Mouse (Mus musculus): ENCODE data around the gene Tmc3. TPM values are rescaled to one million over a fixed set of nuclear protein-coding genes. Genes with fewer than 3 reads are reported as not detected.

The Tmc3 gene
- polyA plus RNA-seq, 1 experiment from 2014 or later: 0.17 TPM

- no peak for ATAC-seq (ENCODE audit: low read depth)
These were observed 70.4 kb downstream of the Tmc3 start for GRCm38 (mm10) chr7:83654938-83655630.

GRCm38 (mm10) chr7:83658716-83659115 is 74.0 kb downstream of the Tmc3 start:
- 44% methylated on average over 1 of the region's 1 CpGs for WGBS
- H3K4me2 ChIP-seq (ENCODE audit: low read depth, low read length): no peak overlapping the region
- no peak overlapping the region for H3K27ac ChIP-seq (ENCODE audit: low read depth, low read length)
- no peak overlapping the region for H3K9ac ChIP-seq (replicated peaks; ENCODE audit: low read depth, low read length)
- H3K4me1 ChIP-seq (ENCODE audit: control insufficient read depth, insufficient read depth, low read length): no peaks in the 10 kb centered on the region
- ATAC-seq (ENCODE audit: low read depth): no peak
- H3K9me3 ChIP-seq (ENCODE audit: control insufficient read depth, low read length): no peaks in the 10 kb centered on the region
- H3K27me3 ChIP-seq (ENCODE audit: control insufficient read depth, insufficient read depth, low read length): no peaks in the 10 kb centered on the region
- H3K36me3 ChIP-seq (ENCODE audit: control insufficient read depth, insufficient read depth, low read length): no peaks in the 10 kb centered on the region
- no peak overlapping the region for H3K4me3 ChIP-seq (ENCODE audit: low read depth, low read length)

More at GRCm38 (mm10) chr7:83654938-83655630, 70.4 kb downstream of the Tmc3 start:
- H3K27ac ChIP-seq (ENCODE audit: low read depth, low read length): no peak overlapping the region
- no peaks in the 10 kb centered on the region for H3K9me3 ChIP-seq (ENCODE audit: control insufficient read depth, low read length)
- H3K36me3 ChIP-seq (ENCODE audit: control insufficient read depth, insufficient read depth, low read length): no peaks in the 10 kb centered on the region
- no peak overlapping the region for H3K9ac ChIP-seq (replicated peaks; ENCODE audit: low read depth, low read length)
- H3K4me1 ChIP-seq (ENCODE audit: control insufficient read depth, insufficient read depth, low read length): no peaks in the 10 kb centered on the region
- H3K27me3 ChIP-seq (ENCODE audit: control insufficient read depth, insufficient read depth, low read length): no peaks in the 10 kb centered on the region
- H3K4me2 ChIP-seq (ENCODE audit: low read depth, low read length): no peak overlapping the region
- 79% methylated on average over 5 of the region's 5 CpGs for WGBS
- H3K4me3 ChIP-seq (ENCODE audit: low read depth, low read length): no peak overlapping the region

GRCm38 (mm10) chr7:83659159-83660065 is 74.7 kb downstream of the Tmc3 start:
- no peak for ATAC-seq (ENCODE audit: low read depth)
- no peak overlapping the region for H3K4me3 ChIP-seq (ENCODE audit: low read depth, low read length)
- no peak overlapping the region for H3K4me2 ChIP-seq (ENCODE audit: low read depth, low read length)
- no peaks in the 10 kb centered on the region for H3K9me3 ChIP-seq (ENCODE audit: control insufficient read depth, low read length)
- H3K9ac ChIP-seq (replicated peaks; ENCODE audit: low read depth, low read length): no peak overlapping the region
- no peaks in the 10 kb centered on the region for H3K4me1 ChIP-seq (ENCODE audit: control insufficient read depth, insufficient read depth, low read length)
- 91% methylated on average over 9 of the region's 9 CpGs for WGBS
- H3K27me3 ChIP-seq (ENCODE audit: control insufficient read depth, insufficient read depth, low read length): no peaks in the 10 kb centered on the region
- no peak overlapping the region for H3K27ac ChIP-seq (ENCODE audit: low read depth, low read length)
- H3K36me3 ChIP-seq (ENCODE audit: control insufficient read depth, insufficient read depth, low read length): no peaks in the 10 kb centered on the region

GRCm38 (mm10) chr7:83660273-83660691 is 75.6 kb downstream of the Tmc3 start:
- Histone ChIP-seq H3K9ac (replicated peaks; ENCODE audit: low read depth, low read length) (no peak overlapping the region), H3K4me3 (ENCODE audit: low read depth, low read length) (no peak overlapping the region), H3K4me1 (ENCODE audit: control insufficient read depth, insufficient read depth, low read length) (no peaks in the 10 kb centered on the region), H3K27me3 (ENCODE audit: control insufficient read depth, insufficient read depth, low read length) (no peaks in the 10 kb centered on the region), H3K4me2 (ENCODE audit: low read depth, low read length) (no peak overlapping the region), H3K27ac (ENCODE audit: low read depth, low read length) (no peak overlapping the region), H3K9me3 (ENCODE audit: control insufficient read depth, low read length) (no peaks in the 10 kb centered on the region), H3K36me3 (ENCODE audit: control insufficient read depth, insufficient read depth, low read length) (no peaks in the 10 kb centered on the region)
- ATAC-seq (ENCODE audit: low read depth): no peak
- WGBS: 95% methylated on average over 11 of the region's 11 CpGs

GRCm38 (mm10) chr7:83661031-83661430 is 76.3 kb downstream of the Tmc3 start:
- no peak overlapping the region for H3K27ac ChIP-seq (ENCODE audit: low read depth, low read length)
- no peaks in the 10 kb centered on the region for H3K9me3 ChIP-seq (ENCODE audit: control insufficient read depth, low read length)
- no peaks in the 10 kb centered on the region for H3K4me1 ChIP-seq (ENCODE audit: control insufficient read depth, insufficient read depth, low read length)
- no peak overlapping the region for H3K9ac ChIP-seq (replicated peaks; ENCODE audit: low read depth, low read length)
- 89% methylated on average over 10 of the region's 10 CpGs for WGBS
- no peak for ATAC-seq (ENCODE audit: low read depth)
- H3K4me2 ChIP-seq (ENCODE audit: low read depth, low read length): no peak overlapping the region
- H3K27me3 ChIP-seq (ENCODE audit: control insufficient read depth, insufficient read depth, low read length): no peaks in the 10 kb centered on the region
- H3K36me3 ChIP-seq (ENCODE audit: control insufficient read depth, insufficient read depth, low read length): no peaks in the 10 kb centered on the region
- no peak overlapping the region for H3K4me3 ChIP-seq (ENCODE audit: low read depth, low read length)

- Histone ChIP-seq H3K27ac (ENCODE audit: low read depth, low read length) (no peak overlapping the region), H3K9me3 (ENCODE audit: control insufficient read depth, low read length) (no peaks in the 10 kb centered on the region), H3K4me3 (ENCODE audit: low read depth, low read length) (no peak overlapping the region), H3K27me3 (ENCODE audit: control insufficient read depth, insufficient read depth, low read length) (no peaks in the 10 kb centered on the region), H3K4me2 (ENCODE audit: low read depth, low read length) (no peak overlapping the region), H3K9ac (replicated peaks; ENCODE audit: low read depth, low read length) (no peak overlapping the region), H3K4me1 (ENCODE audit: control insufficient read depth, insufficient read depth, low read length) (no peaks in the 10 kb centered on the region), H3K36me3 (ENCODE audit: control insufficient read depth, insufficient read depth, low read length) (no peaks in the 10 kb centered on the region)
- WGBS: 96% methylated on average over 3 of the region's 3 CpGs
- ATAC-seq (ENCODE audit: low read depth): no peak
These were observed 77.0 kb downstream of the Tmc3 start for GRCm38 (mm10) chr7:83661763-83662162.

- H3K9me3 ChIP-seq (ENCODE audit: control insufficient read depth, low read length): no peaks in the 10 kb centered on the region
- no peak overlapping the region for H3K27ac ChIP-seq (ENCODE audit: low read depth, low read length)
- H3K27me3 ChIP-seq (ENCODE audit: control insufficient read depth, insufficient read depth, low read length): no peaks in the 10 kb centered on the region
- WGBS: 89% methylated on average over 6 of the region's 6 CpGs
- no peak overlapping the region for H3K4me3 ChIP-seq (ENCODE audit: low read depth, low read length)
- ATAC-seq (ENCODE audit: low read depth): no peak
- no peaks in the 10 kb centered on the region for H3K36me3 ChIP-seq (ENCODE audit: control insufficient read depth, insufficient read depth, low read length)
- no peak overlapping the region for H3K9ac ChIP-seq (replicated peaks; ENCODE audit: low read depth, low read length)
- H3K4me1 ChIP-seq (ENCODE audit: control insufficient read depth, insufficient read depth, low read length): no peaks in the 10 kb centered on the region
- no peak overlapping the region for H3K4me2 ChIP-seq (ENCODE audit: low read depth, low read length)
These were observed 78.1 kb downstream of the Tmc3 start for GRCm38 (mm10) chr7:83662711-83663375.

GRCm38 (mm10) chr7:83666087-83666595 is 81.4 kb downstream of the Tmc3 start:
- Histone ChIP-seq H3K4me2 (ENCODE audit: low read depth, low read length) (no peak overlapping the region), H3K27me3 (ENCODE audit: control insufficient read depth, insufficient read depth, low read length) (no peaks in the 10 kb centered on the region), H3K27ac (ENCODE audit: low read depth, low read length) (no peak overlapping the region), H3K36me3 (ENCODE audit: control insufficient read depth, insufficient read depth, low read length) (no peaks in the 10 kb centered on the region), H3K4me1 (ENCODE audit: control insufficient read depth, insufficient read depth, low read length) (no peaks in the 10 kb centered on the region), H3K4me3 (ENCODE audit: low read depth, low read length) (no peak overlapping the region), H3K9me3 (ENCODE audit: control insufficient read depth, low read length) (no peaks in the 10 kb centered on the region), H3K9ac (replicated peaks; ENCODE audit: low read depth, low read length) (no peak overlapping the region)
- no peak for ATAC-seq (ENCODE audit: low read depth)
- 83% methylated on average over 4 of the region's 4 CpGs for WGBS
